Mouse (Mus musculus) neural tube, embryonic 13.5 days (tissue): ENCODE data around the gene Slc16a12. TPM values are rescaled to one million over a fixed set of nuclear protein-coding genes. Genes with fewer than 3 reads are reported as not detected.
"Not testable (repeated sequence)": the region's sequence is repeated elsewhere in the genome, so short reads cannot be mapped to it uniquely, and the experiment has no call there.

Source experiments
- ATAC-seq: fragments of 200-750 bp; cut with Nextera tagmentation; 2 replicates; pipeline ENCODE4 v1.8.0; 2017; ENCODE audit warnings: low read depth, mild to moderate bottlenecking, moderate TSS enrichment, moderate library complexity
- H3K27ac ChIP-seq: fragments of 300-500 bp; sonication (generic); replicated peaks from 2 replicates; pipeline ENCODE4 v1.5.1; 2015; ENCODE audit warnings: moderate library complexity, mild to moderate bottlenecking, inconsistent platforms
- H3K27me3 ChIP-seq: fragments of 300-500 bp; sonication (generic); 2 replicates; pipeline ENCODE4 v1.6.1; 2015; ENCODE audit warnings: mild to moderate bottlenecking, inconsistent platforms
- H3K36me3 ChIP-seq: fragments of 300-500 bp; sonication (generic); 2 replicates; pipeline ENCODE4 v1.6.1; 2015; ENCODE audit warnings: mild to moderate bottlenecking, inconsistent platforms
- H3K4me1 ChIP-seq: fragments of 300-500 bp; sonication (generic); replicated peaks from 2 replicates; pipeline ENCODE4 v1.6.1; 2015; ENCODE audit warnings: inconsistent platforms
- H3K4me2 ChIP-seq: fragments of 300-500 bp; sonication (generic); 2 replicates; pipeline ENCODE4 v1.6.1; 2015; ENCODE audit warnings: inconsistent platforms, mild to moderate bottlenecking, moderate library complexity
- H3K4me3 ChIP-seq: fragments of 300-500 bp; sonication (generic); 2 replicates; pipeline ENCODE4 v1.5.1; 2015; ENCODE audit warnings: mild to moderate bottlenecking, inconsistent platforms
- H3K9ac ChIP-seq: fragments of 300-500 bp; sonication (generic); 2 replicates; pipeline ENCODE4 v1.6.1; 2015; ENCODE audit warnings: moderate library complexity, mild to moderate bottlenecking, inconsistent platforms
- H3K9me3 ChIP-seq: fragments of 300-500 bp; sonication (generic); 2 replicates; pipeline ENCODE4 v1.6.1; 2016; ENCODE audit warnings: inconsistent platforms
- WGBS: fragments of 180-500 bp; shearing (Covaris S2); methylation state at CpG from one replicate; pipeline ENCODE4 v1.1.7; 2015; 5-methylcytosine and 5-hydroxymethylcytosine counted together
- polyA plus RNA-seq: library from polyadenylated mRNA; unstranded; fragments of >200 nt; fragmentation: Nextera tagmentation; extraction: Ambion mirVana; gene quantifications from 2 replicates; pipeline ENCODE4 v1.2.1, GENCODE M21; 2015

Slc16a12 gene
- polyA plus RNA-seq, 1 experiment from 2014 or later: 2.0 TPM

DNA sequence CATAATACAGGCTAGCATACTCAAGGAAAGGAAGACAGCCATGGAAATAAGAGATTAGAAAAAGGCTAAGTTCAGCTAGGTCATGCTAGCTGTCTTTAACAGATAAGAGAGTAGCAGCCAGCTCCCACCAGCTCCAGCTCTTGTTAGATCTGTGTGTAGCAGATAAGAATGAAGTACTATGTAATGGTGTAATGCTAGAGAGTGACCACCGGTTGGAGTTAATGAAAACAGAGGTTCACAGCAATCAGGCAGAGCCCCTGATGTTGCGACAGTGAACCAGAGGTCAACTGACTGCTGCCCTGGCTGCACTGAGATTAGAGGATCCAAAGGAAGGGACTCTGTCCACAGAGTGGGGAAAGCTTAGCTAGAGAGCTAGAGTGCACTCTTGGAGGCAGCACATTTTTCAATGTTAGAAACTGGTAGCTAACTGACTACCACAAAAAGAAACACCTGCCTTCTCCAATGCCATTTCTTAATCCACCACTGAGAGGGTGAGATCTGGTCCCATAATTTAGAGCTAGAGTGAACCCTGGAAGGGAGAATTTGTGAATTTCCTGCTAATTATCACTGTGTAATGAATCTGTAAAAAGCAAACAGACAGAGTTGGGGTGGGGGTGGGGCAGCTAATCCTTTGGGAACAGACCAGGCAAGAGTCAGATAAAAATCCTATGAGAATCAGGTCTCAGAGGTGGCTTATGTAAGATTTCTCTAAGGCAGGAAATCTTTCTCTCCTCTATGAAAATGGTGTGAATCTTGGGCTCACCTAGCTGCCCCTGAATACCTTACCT is 90.4 kb downstream of the Slc16a12 start:
- no peak overlapping the region for H3K27ac ChIP-seq
- no peak for ATAC-seq
- H3K27me3 ChIP-seq: no peaks in the 10 kb centered on the region
- H3K4me3 ChIP-seq: no peak overlapping the region
- no peaks in the 10 kb centered on the region for H3K9me3 ChIP-seq
- no peak overlapping the region for H3K9ac ChIP-seq
- no peak overlapping the region for H3K4me2 ChIP-seq
- no peaks in the 10 kb centered on the region for H3K4me1 ChIP-seq
- WGBS: 47% methylated on average over 2 of the region's 2 CpGs
- H3K36me3 ChIP-seq: no peaks in the 10 kb centered on the region

DNA sequence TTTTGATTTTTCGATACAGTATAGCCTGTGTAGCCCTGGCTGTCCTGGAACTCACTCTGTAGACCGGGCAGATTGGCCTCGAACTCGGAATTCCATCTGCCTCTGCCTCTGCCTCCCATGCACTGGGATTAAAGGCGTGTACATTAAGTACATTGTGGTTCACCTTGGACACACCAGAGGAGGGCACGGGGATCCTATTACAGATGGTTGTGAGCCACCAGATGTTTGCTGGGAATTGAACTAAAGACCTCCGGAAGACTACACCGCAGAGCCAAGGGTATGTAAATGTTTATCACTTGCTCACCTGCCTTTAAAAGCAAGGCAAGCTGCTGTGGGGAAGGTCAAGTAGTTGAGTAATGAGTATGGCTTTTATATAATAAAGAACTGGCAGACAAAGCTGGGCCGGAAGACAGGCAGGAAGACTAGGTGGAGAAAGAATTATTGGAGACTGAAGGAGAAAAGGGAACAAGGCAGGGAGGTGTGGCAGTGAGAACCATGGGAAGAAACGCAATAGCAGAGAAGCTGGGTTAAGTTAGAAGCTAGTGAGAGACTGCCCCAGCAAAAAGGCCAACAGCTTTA is 91.8 kb downstream of the Slc16a12 start:
- no peak overlapping the region for H3K4me2 ChIP-seq
- no peak for ATAC-seq
- no peak overlapping the region for H3K27ac ChIP-seq
- H3K36me3 ChIP-seq: no peaks in the 10 kb centered on the region
- no peak overlapping the region for H3K9ac ChIP-seq
- 88% methylated on average over 10 of the region's 10 CpGs for WGBS
- no peaks in the 10 kb centered on the region for H3K9me3 ChIP-seq
- no peak overlapping the region for H3K4me3 ChIP-seq
- H3K4me1 ChIP-seq: no peaks in the 10 kb centered on the region
- no peaks in the 10 kb centered on the region for H3K27me3 ChIP-seq

DNA sequence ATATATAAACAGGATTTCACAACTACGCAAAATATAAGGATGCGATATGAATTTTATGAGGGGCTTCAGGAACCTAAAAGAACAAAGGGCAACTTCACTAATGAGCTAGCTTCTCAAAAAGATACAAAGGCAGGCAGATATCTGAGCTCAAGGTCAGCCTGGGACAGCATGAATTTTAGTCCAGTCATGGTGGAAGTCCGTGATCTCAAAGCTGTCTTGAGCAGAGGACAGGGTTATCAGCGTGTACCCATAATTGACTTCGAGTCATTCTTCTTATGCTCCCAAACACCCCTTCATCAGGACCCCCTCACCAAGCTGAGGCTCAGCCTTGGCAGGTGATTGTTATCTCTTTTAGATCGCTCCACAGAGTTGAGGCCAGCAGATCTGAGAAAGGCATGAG is 96.1 kb downstream of the Slc16a12 start:
- H3K27ac ChIP-seq: no peak overlapping the region
- no peaks in the 10 kb centered on the region for H3K9me3 ChIP-seq
- 92% methylated on average over 6 of the region's 6 CpGs for WGBS
- no peak overlapping the region for H3K9ac ChIP-seq
- ATAC-seq: no peak
- H3K4me2 ChIP-seq: no peak overlapping the region
- no peak overlapping the region for H3K4me3 ChIP-seq
- H3K4me1 ChIP-seq: no peaks in the 10 kb centered on the region
- H3K36me3 ChIP-seq: no peaks in the 10 kb centered on the region
- no peaks in the 10 kb centered on the region for H3K27me3 ChIP-seq

DNA sequence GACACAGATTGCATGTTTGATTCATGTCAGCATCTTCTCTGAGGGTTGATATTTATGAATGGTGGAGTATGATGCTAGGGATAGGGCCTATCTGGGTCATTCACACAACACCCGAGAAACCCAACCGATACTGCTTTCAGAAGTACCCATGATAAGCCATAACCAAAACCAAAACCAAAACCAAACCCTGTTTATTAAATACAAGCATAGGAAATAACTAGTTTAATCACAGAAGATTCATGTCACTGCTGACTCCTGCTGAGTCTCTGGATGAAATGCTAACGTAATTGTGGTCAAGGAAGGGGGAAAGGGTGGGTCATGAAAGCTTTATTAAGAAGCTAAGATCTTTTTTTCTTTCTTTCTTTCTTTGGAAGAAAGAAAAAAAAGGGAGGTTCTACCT is 96.8 kb downstream of the Slc16a12 start:
- no peaks in the 10 kb centered on the region for H3K36me3 ChIP-seq
- H3K4me2 ChIP-seq: no peak overlapping the region
- 92% methylated on average over 3 of the region's 3 CpGs for WGBS
- ATAC-seq: no peak
- no peaks in the 10 kb centered on the region for H3K9me3 ChIP-seq
- H3K27me3 ChIP-seq: no peaks in the 10 kb centered on the region
- H3K4me1 ChIP-seq: no peaks in the 10 kb centered on the region
- H3K27ac ChIP-seq: no peak overlapping the region
- no peak overlapping the region for H3K4me3 ChIP-seq
- no peak overlapping the region for H3K9ac ChIP-seq

DNA sequence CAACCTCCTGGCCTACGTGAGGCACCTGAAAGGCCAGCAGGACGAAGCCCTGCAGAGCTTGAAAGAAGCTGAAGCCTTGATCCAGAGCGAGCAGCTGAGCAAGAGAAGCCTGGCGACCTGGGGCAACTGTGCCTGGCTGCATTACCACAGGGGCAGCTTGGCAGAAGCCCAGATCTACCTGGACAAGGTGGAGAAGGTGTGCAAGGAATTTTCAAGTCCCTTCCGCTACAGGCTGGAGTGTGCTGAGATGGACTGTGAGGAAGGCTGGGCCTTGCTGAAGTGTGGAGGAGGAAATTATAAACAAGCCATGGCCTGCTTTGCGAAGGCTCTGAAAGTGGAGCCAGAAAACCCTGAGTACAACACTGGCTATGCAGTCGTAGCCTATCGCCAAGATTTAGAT is 99.5 kb downstream of the Slc16a12 start:
- H3K36me3 ChIP-seq, H3K27ac ChIP-seq, H3K27me3 ChIP-seq, H3K4me3 ChIP-seq, H3K4me2 ChIP-seq, H3K4me1 ChIP-seq, ATAC-seq, H3K9me3 ChIP-seq, H3K9ac ChIP-seq: not testable (repeated sequence)
- WGBS: 93% methylated on average over 8 of the region's 8 CpGs

DNA sequence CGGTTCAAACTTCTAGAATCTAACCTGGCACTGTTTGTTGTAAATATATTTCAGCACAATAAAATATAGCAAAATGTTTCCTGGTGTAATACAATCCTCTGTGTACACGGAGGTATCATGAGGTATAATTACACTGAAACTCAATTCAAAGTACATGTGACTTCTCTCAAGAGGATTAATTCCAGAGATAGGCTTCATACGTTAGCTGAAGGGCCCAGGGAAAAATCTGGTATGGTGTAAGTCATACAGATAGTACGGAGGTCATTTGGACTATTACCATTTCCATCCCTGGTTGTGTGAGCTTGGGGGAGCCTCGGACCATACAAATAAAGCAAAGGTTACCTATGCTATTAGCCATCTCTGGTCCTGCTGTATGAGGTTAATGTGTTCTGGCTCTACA is 104.5 kb downstream of the Slc16a12 start:
- no peak overlapping the region for H3K4me2 ChIP-seq
- ATAC-seq: no peak
- no peak overlapping the region for H3K4me3 ChIP-seq
- no peaks in the 10 kb centered on the region for H3K9me3 ChIP-seq
- H3K27me3 ChIP-seq: no peaks in the 10 kb centered on the region
- 84% methylated on average over 5 of the region's 5 CpGs for WGBS
- no peak overlapping the region for H3K27ac ChIP-seq
- H3K4me1 ChIP-seq: no peaks in the 10 kb centered on the region
- no peak overlapping the region for H3K9ac ChIP-seq
- H3K36me3 ChIP-seq: no peaks in the 10 kb centered on the region

DNA sequence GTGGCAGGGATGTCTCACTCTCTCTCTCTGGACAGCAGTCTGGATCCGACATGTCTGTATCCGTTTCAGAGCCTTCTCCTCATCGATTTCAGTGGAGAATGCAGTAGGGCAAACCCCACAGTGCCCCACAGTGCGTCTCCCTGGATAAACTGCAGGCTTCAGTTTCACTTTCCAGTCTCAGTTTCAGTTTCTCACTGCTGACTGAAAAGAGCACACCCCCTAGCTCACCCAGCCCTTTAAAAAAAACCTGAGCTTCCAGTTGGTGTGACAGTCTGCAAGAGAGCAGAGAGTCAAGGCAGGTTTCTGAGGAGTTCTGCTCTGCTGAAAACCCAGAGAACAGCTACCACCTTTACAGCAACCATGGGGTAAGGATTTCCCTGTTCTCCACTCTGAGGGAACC is 106.5 kb downstream of the Slc16a12 start, which contains the start of the genes Ifit1bl2 and Ifit1:
Gene Ifit1bl2, minus strand, starts transcription at position 121 of the 400 bp plus-strand sequence.
Gene Ifit1, plus strand, starts transcription at position 249 of the 400 bp plus-strand sequence.
- Histone ChIP-seq H3K4me3 (no peak within 1 kb of the TSS), H3K27ac (no peak within 1 kb of the TSS), H3K36me3 (no peaks in the 10 kb centered on the region), H3K27me3 (no peaks in the 10 kb centered on the region), H3K4me1 (no peaks in the 10 kb centered on the region), H3K9me3 (no peaks in the 10 kb centered on the region), H3K4me2 (no peak within 1 kb of the TSS), H3K9ac (no peak within 1 kb of the TSS)
- no peak for ATAC-seq
- 68% methylated on average over 4 of the region's 4 CpGs for WGBS

DNA sequence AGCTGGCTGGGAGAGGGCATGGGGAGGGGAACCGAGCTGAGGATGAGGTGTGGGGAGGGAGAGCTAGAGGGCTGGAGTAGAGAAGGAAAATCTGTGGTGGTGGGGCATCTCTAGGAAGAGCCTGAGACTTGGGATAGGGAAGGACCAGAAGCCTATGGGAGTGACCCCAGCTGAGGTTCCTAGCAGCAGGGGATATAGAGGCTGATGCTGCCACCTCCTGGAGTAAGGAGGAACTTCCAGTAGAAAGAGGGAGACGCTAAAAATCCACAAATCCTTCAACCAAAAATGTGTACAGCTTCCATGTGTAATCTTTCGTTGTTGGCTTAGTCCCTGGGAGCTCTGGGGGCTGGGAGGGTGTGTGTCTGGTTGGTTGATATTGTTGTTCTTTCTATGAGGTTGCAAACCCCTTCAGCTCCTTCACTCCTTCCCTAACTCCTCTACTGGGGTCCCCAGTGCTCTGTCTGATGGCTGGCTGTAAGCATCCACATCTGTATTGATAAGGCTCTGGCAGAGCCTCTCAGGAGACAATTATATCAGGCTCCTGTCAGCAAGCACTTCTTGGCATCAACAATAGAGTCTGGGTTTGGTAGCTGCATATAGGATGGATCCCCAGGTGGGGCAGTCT is 110.0 kb downstream of the Slc16a12 start:
- Histone ChIP-seq H3K36me3 (no peaks in the 10 kb centered on the region), H3K27ac (no peak overlapping the region), H3K4me3 (no peak overlapping the region), H3K4me2 (no peak overlapping the region), H3K9ac (no peak overlapping the region), H3K27me3 (no peaks in the 10 kb centered on the region), H3K4me1 (no peaks in the 10 kb centered on the region), H3K9me3 (no peaks in the 10 kb centered on the region)
- peak; percentile 75; the same call in 1 of the 2 replicates for ATAC-seq
- WGBS: 13% methylated on average over 3 of the region's 3 CpGs

DNA sequence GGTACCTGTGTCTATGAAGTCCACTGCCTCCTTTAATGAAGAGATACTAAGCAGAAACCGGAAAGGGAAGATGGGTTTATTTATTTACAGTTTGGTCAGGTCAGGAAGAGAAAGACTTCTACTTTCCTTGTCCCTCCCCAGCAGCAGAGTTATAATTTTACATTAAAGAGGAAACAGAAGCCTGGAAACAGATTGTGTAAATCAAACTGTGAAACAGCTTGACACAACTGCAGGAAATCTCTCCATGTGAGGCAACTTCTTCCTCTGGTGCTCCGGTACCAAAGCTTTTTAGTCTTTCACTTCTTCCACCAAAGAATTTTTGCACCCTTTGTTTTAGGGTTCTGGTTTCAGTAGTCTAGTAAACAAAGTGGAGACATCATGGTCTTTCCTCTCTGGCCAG is 113.6 kb downstream of the Slc16a12 start:
- ATAC-seq: no peak
- Histone ChIP-seq H3K27ac (no peak overlapping the region), H3K36me3 (no peaks in the 10 kb centered on the region), H3K4me3 (no peak overlapping the region), H3K4me2 (no peak overlapping the region), H3K4me1 (no peaks in the 10 kb centered on the region), H3K27me3 (no peaks in the 10 kb centered on the region), H3K9me3 (no peaks in the 10 kb centered on the region), H3K9ac (no peak overlapping the region)
- WGBS: 87% methylated on average over 2 of the region's 2 CpGs

DNA sequence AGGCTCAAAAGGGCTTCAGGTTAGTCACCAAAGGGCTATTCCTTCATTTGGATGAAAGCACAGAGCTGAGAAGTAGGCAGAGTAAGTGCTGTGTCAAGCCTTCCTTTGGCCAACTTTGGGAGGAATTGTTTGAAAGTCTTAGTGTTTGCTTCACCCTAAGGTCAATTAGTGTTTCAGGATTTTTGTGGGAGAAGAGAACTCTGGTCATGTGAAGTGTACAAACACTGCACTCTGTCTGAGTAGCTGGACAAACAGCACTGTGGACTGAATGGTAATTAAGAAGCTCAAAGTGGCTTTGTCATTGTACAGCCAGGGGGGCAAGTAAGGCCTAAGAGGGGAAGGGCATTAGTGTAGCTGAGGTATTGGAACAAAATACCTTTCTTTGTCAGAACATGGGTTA is 115.6 kb downstream of the Slc16a12 start:
- no peak overlapping the region for H3K27ac ChIP-seq
- no peaks in the 10 kb centered on the region for H3K36me3 ChIP-seq
- ATAC-seq: no peak
- no peak overlapping the region for H3K9ac ChIP-seq
- H3K4me3 ChIP-seq: no peak overlapping the region
- no peaks in the 10 kb centered on the region for H3K4me1 ChIP-seq
- H3K9me3 ChIP-seq: no peaks in the 10 kb centered on the region
- no peak overlapping the region for H3K4me2 ChIP-seq
- H3K27me3 ChIP-seq: no peaks in the 10 kb centered on the region

DNA sequence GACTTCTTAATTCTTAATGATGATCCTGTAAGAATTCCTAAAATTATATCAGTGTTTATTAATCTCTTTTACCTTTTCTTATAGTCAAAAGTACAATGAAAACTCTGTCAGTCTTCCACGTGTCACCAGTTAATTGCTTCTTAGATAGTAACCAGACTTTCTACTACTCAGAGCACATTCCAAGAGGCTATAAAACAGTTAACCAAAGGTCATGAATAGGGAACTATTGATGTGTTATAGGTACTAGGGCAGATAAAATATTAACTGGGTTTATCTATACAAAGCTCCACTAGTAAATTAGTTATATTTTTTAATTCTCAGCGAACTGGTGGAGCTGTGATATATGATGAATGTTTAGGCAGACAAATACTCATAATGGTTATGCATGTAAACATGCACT is 119.6 kb downstream of the Slc16a12 start:
- no peak overlapping the region for H3K4me2 ChIP-seq
- no peak overlapping the region for H3K4me3 ChIP-seq
- no peaks in the 10 kb centered on the region for H3K9me3 ChIP-seq
- no peak overlapping the region for H3K27ac ChIP-seq
- no peaks in the 10 kb centered on the region for H3K36me3 ChIP-seq
- no peak for ATAC-seq
- H3K4me1 ChIP-seq: no peaks in the 10 kb centered on the region
- H3K27me3 ChIP-seq: no peaks in the 10 kb centered on the region
- no peak overlapping the region for H3K9ac ChIP-seq
- WGBS: 58% methylated on average over 2 of the region's 2 CpGs

DNA sequence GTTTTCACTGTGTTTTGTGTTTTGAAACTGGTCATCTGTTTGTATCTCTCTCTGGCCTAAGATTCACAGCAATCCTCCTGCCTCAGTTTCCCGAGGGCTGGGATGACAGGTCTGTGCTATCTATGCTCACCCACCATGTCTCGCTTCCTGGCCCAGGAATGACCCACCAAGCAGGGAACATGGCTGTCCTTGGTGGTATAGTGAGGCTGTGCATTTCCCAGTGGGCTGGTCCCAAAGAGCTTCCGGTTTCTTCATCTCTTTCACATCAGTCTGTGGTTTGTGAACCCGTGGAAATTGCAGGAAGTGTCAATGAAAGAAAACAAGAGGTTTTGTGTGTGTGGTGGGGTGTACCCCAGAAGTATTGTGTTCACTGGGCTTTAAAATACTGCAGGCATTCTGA is 122.4 kb downstream of the Slc16a12 start:
- ATAC-seq: no peak
- Histone ChIP-seq H3K27me3 (no peaks in the 10 kb centered on the region), H3K4me2 (no peak overlapping the region), H3K9ac (no peak overlapping the region), H3K4me3 (no peak overlapping the region), H3K27ac (no peak overlapping the region), H3K4me1 (no peaks in the 10 kb centered on the region), H3K9me3 (no peaks in the 10 kb centered on the region), H3K36me3 (no peaks in the 10 kb centered on the region)
- WGBS: 75% methylated on average over 4 of the region's 4 CpGs
